Mouse (Mus musculus): Measurements from ENCODE around the gene Tubal3. TPM values are rescaled to one million over a fixed set of nuclear protein-coding genes. Genes with fewer than 3 reads are reported as not detected.
A peak's percentile ranks its signal among the peaks of the same experiment; 100 is the strongest.

Tubal3 gene
- not detected in 2 replicates for polyA plus RNA-seq (2016; fragmentation: Nextera tagmentation; extraction: Ambion mirVana)

GRCm38 (mm10) chr13:3917571-3918311 is at the start of gene Tubal3, which contains the start of gene Net1:
Tubal3 (plus strand) TSS chr13:3918274.
Net1 (minus strand) TSS chr13:3918220.
- Histone ChIP-seq H3K4me2 (replicated peaks) (peak within 1 kb of the TSS; percentile 70), H3K27ac (replicated peaks) (peak within 1 kb of the TSS; percentile 31; the same call in 1 of the 2 replicates), H3K4me3 (peak within 1 kb of the TSS; percentile 93), H3K9me3 (0 out of 2 replicates have a peak, but pooled peaks cover 3% of the 10 kb centered on the region), H3K27me3 (no peaks in the 10 kb centered on the region), H3K4me1 (peaks cover 10% of the 10 kb centered on the region), H3K36me3 (peaks cover 5% of the 10 kb centered on the region; the same call in 1 of the 2 replicates), H3K9ac (replicated peaks) (peak within 1 kb of the TSS; percentile 76)
- ATAC-seq (ENCODE audit: low FRiP score, low read depth), result peak; percentile 99
- WGBS, result under 1% methylated on average over 52 of the region's 52 CpGs

- no peak overlapping the region for H3K4me2 ChIP-seq (replicated peaks)
- H3K4me3 ChIP-seq, result no peak overlapping the region
- no peak overlapping the region for H3K9ac ChIP-seq (replicated peaks)
- no peaks in the 10 kb centered on the region for H3K4me1 ChIP-seq
- no peak overlapping the region for H3K27ac ChIP-seq (replicated peaks)
- no peak for ATAC-seq (ENCODE audit: low FRiP score, low read depth)
- H3K27me3 ChIP-seq, result no peaks in the 10 kb centered on the region
- H3K36me3 ChIP-seq, result no peaks in the 10 kb centered on the region
- H3K9me3 ChIP-seq, result no peaks in the 10 kb centered on the region
Observed at GRCm38 (mm10) chr13:3869901-3870300, 48.2 kb upstream of the Tubal3 start.

DNA sequence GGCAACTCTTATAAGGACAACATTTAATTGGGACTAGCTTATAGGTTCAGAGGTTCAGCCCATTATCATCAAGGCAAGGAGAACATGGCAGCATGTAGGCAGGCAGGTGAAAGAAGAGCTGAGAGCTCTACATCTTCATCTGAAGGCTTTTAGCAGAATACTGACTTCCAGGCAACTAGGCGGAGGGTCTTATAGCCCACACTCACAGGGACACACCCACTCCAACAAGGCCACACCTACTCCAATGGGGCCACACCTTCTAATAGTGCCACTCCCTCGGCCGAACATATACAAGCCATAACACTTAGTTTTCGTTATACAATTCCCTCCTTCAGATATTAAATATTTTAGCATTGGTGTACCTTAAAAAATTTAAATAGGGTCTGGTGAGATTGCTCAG is 45.2 kb upstream of the Tubal3 start:
- 85% methylated on average over 4 of the region's 4 CpGs for WGBS
- Histone ChIP-seq H3K36me3 (no peaks in the 10 kb centered on the region), H3K4me1 (no peaks in the 10 kb centered on the region), H3K4me2 (replicated peaks) (no peak overlapping the region), H3K9ac (replicated peaks) (no peak overlapping the region), H3K27ac (replicated peaks) (no peak overlapping the region), H3K9me3 (no peaks in the 10 kb centered on the region), H3K4me3 (no peak overlapping the region), H3K27me3 (no peaks in the 10 kb centered on the region)
- ATAC-seq (ENCODE audit: low FRiP score, low read depth), result no peak

GRCm38 (mm10) chr13:3876448-3876847 is 41.6 kb upstream of the Tubal3 start:
- H3K4me2 ChIP-seq (replicated peaks), result no peak overlapping the region
- no peaks in the 10 kb centered on the region for H3K9me3 ChIP-seq
- H3K27ac ChIP-seq (replicated peaks), result no peak overlapping the region
- peaks cover 3% of the 10 kb centered on the region; the same call in 1 of the 2 replicates for H3K36me3 ChIP-seq
- H3K4me1 ChIP-seq, result no peaks in the 10 kb centered on the region
- no peak overlapping the region for H3K4me3 ChIP-seq
- ATAC-seq (ENCODE audit: low FRiP score, low read depth), result no peak
- 89% methylated on average over 6 of the region's 6 CpGs for WGBS
- no peaks in the 10 kb centered on the region for H3K27me3 ChIP-seq
- H3K9ac ChIP-seq (replicated peaks), result no peak overlapping the region

- WGBS, result 72% methylated on average over 6 of the region's 6 CpGs
- ATAC-seq (ENCODE audit: low FRiP score, low read depth), result no peak
- H3K4me2 ChIP-seq (replicated peaks), result no peak overlapping the region
- no peaks in the 10 kb centered on the region for H3K9me3 ChIP-seq
- H3K27ac ChIP-seq (replicated peaks), result no peak overlapping the region
- H3K4me3 ChIP-seq, result no peak overlapping the region
- no peak overlapping the region for H3K9ac ChIP-seq (replicated peaks)
- no peaks in the 10 kb centered on the region for H3K27me3 ChIP-seq
- H3K36me3 ChIP-seq, result peaks cover 10% of the 10 kb centered on the region
- H3K4me1 ChIP-seq, result no peaks in the 10 kb centered on the region
Observed at GRCm38 (mm10) chr13:3877185-3877584, 40.9 kb upstream of the Tubal3 start.

DNA sequence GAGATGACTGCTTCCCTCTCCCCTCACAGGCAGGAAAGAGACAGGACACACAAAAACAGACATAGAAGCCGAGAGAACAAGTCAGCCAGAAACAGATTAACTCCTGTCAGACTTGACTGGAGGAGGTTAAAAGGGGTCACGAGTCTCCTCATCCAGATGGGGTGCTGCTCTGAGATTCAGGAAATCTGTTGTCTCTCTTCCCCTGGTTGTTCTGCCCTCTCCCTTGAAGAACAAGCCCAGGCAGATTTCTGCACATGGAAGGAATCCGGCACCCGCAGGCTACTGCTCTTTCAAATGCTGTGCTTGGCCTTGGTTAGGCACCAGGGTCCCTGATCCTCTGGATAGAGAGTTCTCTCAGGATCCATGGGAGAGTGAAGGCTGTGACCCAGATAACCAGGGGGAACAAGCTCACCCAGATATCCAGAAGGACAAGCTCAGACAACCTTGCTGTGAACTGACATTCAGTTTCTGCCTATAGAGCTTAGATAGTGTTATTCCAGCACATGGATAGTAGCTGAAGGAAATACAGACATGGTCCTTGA is 40.3 kb upstream of the Tubal3 start:
- no peak for ATAC-seq (ENCODE audit: low FRiP score, low read depth)
- WGBS, result 48% methylated on average over 4 of the region's 4 CpGs
- no peak overlapping the region for H3K27ac ChIP-seq (replicated peaks)
- no peak overlapping the region for H3K4me2 ChIP-seq (replicated peaks)
- H3K9me3 ChIP-seq, result no peaks in the 10 kb centered on the region
- no peaks in the 10 kb centered on the region for H3K4me1 ChIP-seq
- H3K36me3 ChIP-seq, result peaks cover 12% of the 10 kb centered on the region
- no peak overlapping the region for H3K9ac ChIP-seq (replicated peaks)
- no peak overlapping the region for H3K4me3 ChIP-seq
- no peaks in the 10 kb centered on the region for H3K27me3 ChIP-seq

GRCm38 (mm10) chr13:3886663-3887062 is 31.4 kb upstream of the Tubal3 start:
- no peaks in the 10 kb centered on the region for H3K27me3 ChIP-seq
- peaks cover 46% of the 10 kb centered on the region for H3K36me3 ChIP-seq
- no peak overlapping the region for H3K9ac ChIP-seq (replicated peaks)
- H3K27ac ChIP-seq (replicated peaks), result no peak overlapping the region
- 96% methylated on average over 7 of the region's 7 CpGs for WGBS
- no peak overlapping the region for H3K4me2 ChIP-seq (replicated peaks)
- H3K9me3 ChIP-seq, result no peaks in the 10 kb centered on the region
- ATAC-seq (ENCODE audit: low FRiP score, low read depth), result no peak
- H3K4me1 ChIP-seq, result no peaks in the 10 kb centered on the region
- H3K4me3 ChIP-seq, result no peak overlapping the region

- Histone ChIP-seq H3K4me1 (no peaks in the 10 kb centered on the region), H3K27me3 (no peaks in the 10 kb centered on the region), H3K4me2 (replicated peaks) (no peak overlapping the region), H3K9ac (replicated peaks) (no peak overlapping the region), H3K36me3 (peaks cover 37% of the 10 kb centered on the region), H3K27ac (replicated peaks) (no peak overlapping the region), H3K9me3 (no peaks in the 10 kb centered on the region), H3K4me3 (no peak overlapping the region)
- WGBS, result 90% methylated on average over 3 of the region's 3 CpGs
- ATAC-seq (ENCODE audit: low FRiP score, low read depth), result no peak
Observed at GRCm38 (mm10) chr13:3889111-3889510, 29.0 kb upstream of the Tubal3 start.

DNA sequence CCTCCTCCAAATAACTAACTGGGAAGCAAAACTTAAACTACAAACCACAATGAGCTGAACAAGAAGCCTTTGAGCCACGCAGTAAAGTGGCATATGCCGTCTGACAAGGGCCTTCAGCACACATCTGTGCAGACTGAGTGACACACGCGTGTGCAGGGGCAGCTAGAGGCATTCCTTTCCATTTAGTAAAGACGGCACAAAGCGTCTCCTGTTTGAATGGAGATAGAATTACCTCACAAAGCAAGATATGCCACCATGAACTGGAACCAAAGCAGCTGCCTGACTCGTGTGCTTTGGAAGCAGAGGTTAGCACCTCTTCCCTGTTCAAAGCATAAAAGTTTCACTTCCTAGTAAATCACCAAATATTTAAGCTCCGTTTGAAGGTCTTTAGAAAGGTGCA is 28.0 kb upstream of the Tubal3 start:
- H3K4me3 ChIP-seq, result no peak overlapping the region
- H3K27ac ChIP-seq (replicated peaks), result no peak overlapping the region
- ATAC-seq (ENCODE audit: low FRiP score, low read depth), result no peak
- no peaks in the 10 kb centered on the region for H3K9me3 ChIP-seq
- no peaks in the 10 kb centered on the region for H3K27me3 ChIP-seq
- H3K9ac ChIP-seq (replicated peaks), result no peak overlapping the region
- no peak overlapping the region for H3K4me2 ChIP-seq (replicated peaks)
- peaks cover 31% of the 10 kb centered on the region for H3K36me3 ChIP-seq
- WGBS, result 67% methylated on average over 8 of the region's 8 CpGs
- H3K4me1 ChIP-seq, result no peaks in the 10 kb centered on the region

- no peaks in the 10 kb centered on the region for H3K4me1 ChIP-seq
- no peaks in the 10 kb centered on the region for H3K9me3 ChIP-seq
- 61% methylated on average over 8 of the region's 8 CpGs for WGBS
- H3K27ac ChIP-seq (replicated peaks), result no peak overlapping the region
- H3K27me3 ChIP-seq, result no peaks in the 10 kb centered on the region
- no peak for ATAC-seq (ENCODE audit: low FRiP score, low read depth)
- no peak overlapping the region for H3K4me3 ChIP-seq
- peaks cover 19% of the 10 kb centered on the region for H3K36me3 ChIP-seq
- H3K4me2 ChIP-seq (replicated peaks), result 0 out of 2 replicates have a peak overlapping the region, but pooled peaks have one; percentile 3
- H3K9ac ChIP-seq (replicated peaks), result no peak overlapping the region
Observed at GRCm38 (mm10) chr13:3891479-3892087, 26.5 kb upstream of the Tubal3 start.

- Histone ChIP-seq H3K4me3 (peak overlapping the region; percentile 49), H3K4me1 (no peaks in the 10 kb centered on the region), H3K4me2 (replicated peaks) (peak overlapping the region; percentile 71), H3K27me3 (no peaks in the 10 kb centered on the region), H3K9me3 (no peaks in the 10 kb centered on the region), H3K27ac (replicated peaks) (no peak overlapping the region), H3K9ac (replicated peaks) (0 out of 2 replicates have a peak overlapping the region, but pooled peaks have one; percentile 59), H3K36me3 (peaks cover 9% of the 10 kb centered on the region)
- 22% methylated on average over 7 of the region's 7 CpGs for WGBS
- no peak for ATAC-seq (ENCODE audit: low FRiP score, low read depth)
Observed at GRCm38 (mm10) chr13:3892601-3893000, 25.5 kb upstream of the Tubal3 start.

DNA sequence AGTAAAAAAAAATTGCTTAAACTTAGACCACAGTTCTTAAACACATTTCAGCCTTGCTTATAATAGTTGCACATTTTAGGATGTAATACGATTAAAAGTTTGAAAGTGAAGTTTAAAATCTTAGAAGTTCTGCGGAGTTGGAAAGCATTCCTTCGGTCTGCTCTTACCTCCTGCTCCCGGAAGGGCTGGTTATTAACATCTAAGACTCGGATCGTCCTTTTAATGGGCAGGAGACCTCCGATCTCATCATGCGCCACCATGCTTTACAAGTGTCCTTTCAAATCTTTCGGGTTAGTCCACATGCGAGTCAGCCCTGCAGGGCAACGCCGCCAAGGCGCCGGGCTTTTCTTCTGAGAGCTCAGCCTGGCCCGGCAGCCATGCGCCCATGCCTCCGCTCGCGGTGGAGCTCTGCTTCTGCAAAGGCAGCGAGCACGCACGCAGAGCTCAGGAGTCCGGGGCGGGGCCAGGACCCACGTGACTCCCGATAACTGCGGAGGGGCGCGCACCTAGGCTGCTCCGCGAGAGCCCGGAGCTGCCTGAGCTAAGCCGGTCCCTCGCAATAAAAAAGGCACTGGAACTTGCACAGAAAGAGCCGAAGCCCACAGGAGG is 24.8 kb upstream of the Tubal3 start:
- Histone ChIP-seq H3K27ac (replicated peaks) (no peak overlapping the region), H3K36me3 (peaks cover 2% of the 10 kb centered on the region), H3K4me3 (peak overlapping the region; percentile 49), H3K4me1 (no peaks in the 10 kb centered on the region), H3K27me3 (no peaks in the 10 kb centered on the region), H3K9me3 (no peaks in the 10 kb centered on the region), H3K9ac (replicated peaks) (peak overlapping the region; percentile 59), H3K4me2 (replicated peaks) (peak overlapping the region; percentile 71)
- peak; percentile 98 for ATAC-seq (ENCODE audit: low FRiP score, low read depth)
- under 1% methylated on average over 35 of the region's 35 CpGs for WGBS
